Mouse (Mus musculus): ENCODE results near the gene Nfrkb. TPM values are rescaled to one million over a fixed set of nuclear protein-coding genes. Genes with fewer than 3 reads are reported as not detected.
A peak's percentile ranks its signal among the peaks of the same experiment; 100 is the strongest.

Nfrkb gene
- polyA plus RNA-seq, 1 experiment from 2014 or later = 22.2 TPM

DNA sequence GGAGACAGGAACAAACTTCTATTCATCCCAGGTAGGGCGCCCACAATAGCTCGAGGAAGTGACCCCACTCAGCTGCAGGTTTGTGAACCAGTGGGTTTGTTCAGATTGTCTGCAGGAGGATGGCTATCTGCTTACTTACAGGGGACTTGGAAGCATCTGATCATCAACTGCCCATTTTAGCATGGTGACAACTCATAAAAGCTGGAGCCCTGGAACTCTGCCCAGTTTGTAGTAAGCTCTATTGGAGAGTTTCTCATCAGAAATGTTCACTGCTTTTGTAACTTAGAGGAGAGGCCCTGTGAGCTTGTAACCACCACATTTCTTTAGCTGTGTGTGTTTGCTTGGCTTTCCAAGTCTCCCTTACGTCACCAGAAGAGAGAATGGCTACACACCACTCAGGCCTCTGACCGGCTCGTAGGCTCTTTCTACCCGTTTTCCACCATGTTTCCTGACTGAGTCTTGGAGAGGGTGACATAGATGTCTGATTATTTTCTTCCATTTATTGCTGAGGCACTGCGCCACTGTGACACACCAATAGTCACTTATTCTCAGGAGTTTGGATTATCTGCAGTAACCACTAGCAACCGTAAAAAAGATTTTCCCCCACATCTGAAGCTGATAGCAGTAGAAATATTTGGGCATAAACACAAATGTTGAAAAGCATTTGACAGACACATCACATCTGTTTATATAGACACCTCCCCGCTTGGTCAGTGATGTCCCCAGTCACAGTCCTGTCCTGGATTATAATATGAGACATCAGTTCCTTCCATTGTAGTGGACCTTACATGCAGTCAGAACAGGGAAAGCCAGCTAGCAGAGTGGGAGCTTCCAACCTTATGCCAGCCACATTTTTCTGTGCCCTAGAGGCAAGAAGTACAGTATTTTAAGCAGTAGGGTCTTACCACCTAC is 22.0 kb upstream of the Nfrkb start:
- no peak for DNase-seq (ENCODE audit: low spot score)
- Histone ChIP-seq H3K9ac (ENCODE audit: low read length) (no peak overlapping the region), H3K27ac (replicated peaks; ENCODE audit: low read depth, low read length) (no peak overlapping the region), H3K4me2 (ENCODE audit: low read depth, severe bottlenecking) (no peak overlapping the region), H3K36me3 (ENCODE audit: control insufficient read depth, insufficient read depth, low read length) (peaks cover 4% of the 10 kb centered on the region; the same call in 1 of the 2 replicates), H3K9me3 (ENCODE audit: control insufficient read depth, low read length) (no peaks in the 10 kb centered on the region), H3K27me3 (ENCODE audit: control insufficient read depth, insufficient read depth, low read length) (no peaks in the 10 kb centered on the region), H3K4me1 (ENCODE audit: control insufficient read depth, insufficient read depth, low read length) (no peaks in the 10 kb centered on the region), H3K4me3 (ENCODE audit: low read depth, low read length) (no peak overlapping the region)
- 93% methylated on average over 9 of the region's 9 CpGs for WGBS
- ATAC-seq (ENCODE audit: insufficient number of reproducible peaks, low FRiP score, low TSS enrichment, low read depth) = no peak

DNA sequence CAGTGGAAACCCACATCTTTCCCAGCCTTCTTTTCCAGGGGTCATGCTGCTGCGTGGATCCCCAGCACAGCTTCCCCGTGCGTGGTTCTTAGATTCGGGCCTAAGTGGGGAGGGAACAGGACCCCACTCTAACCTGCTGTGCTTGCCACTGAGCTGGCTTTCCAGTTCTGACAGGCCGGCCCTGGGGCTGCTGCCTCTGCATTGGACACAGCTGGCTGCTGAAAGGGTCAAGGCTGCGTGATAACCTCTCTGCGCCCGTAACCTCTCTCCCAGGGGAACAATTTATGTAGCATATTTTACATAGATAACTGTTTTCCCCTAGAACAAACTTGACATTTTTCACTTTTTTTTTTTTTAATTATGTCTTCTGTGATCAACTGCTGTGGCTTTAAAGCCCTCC is 20.9 kb upstream of the Nfrkb start:
- 85% methylated on average over 8 of the region's 8 CpGs for WGBS
- no peak for ATAC-seq (ENCODE audit: insufficient number of reproducible peaks, low FRiP score, low TSS enrichment, low read depth)
- Histone ChIP-seq H3K9me3 (ENCODE audit: control insufficient read depth, low read length) (no peaks in the 10 kb centered on the region), H3K9ac (ENCODE audit: low read length) (no peak overlapping the region), H3K27me3 (ENCODE audit: control insufficient read depth, insufficient read depth, low read length) (no peaks in the 10 kb centered on the region), H3K4me2 (ENCODE audit: low read depth, severe bottlenecking) (no peak overlapping the region), H3K4me3 (ENCODE audit: low read depth, low read length) (no peak overlapping the region), H3K4me1 (ENCODE audit: control insufficient read depth, insufficient read depth, low read length) (no peaks in the 10 kb centered on the region), H3K27ac (replicated peaks; ENCODE audit: low read depth, low read length) (no peak overlapping the region), H3K36me3 (ENCODE audit: control insufficient read depth, insufficient read depth, low read length) (peaks cover 3% of the 10 kb centered on the region; the same call in 1 of the 2 replicates)
- DNase-seq (ENCODE audit: low spot score) = no peak

GRCm38 (mm10) chr9:31371740-31372139 is 14.3 kb upstream of the Nfrkb start:
- Histone ChIP-seq H3K4me3 (ENCODE audit: low read depth, low read length) (no peak overlapping the region), H3K9me3 (ENCODE audit: control insufficient read depth, low read length) (no peaks in the 10 kb centered on the region), H3K9ac (ENCODE audit: low read length) (no peak overlapping the region), H3K27me3 (ENCODE audit: control insufficient read depth, insufficient read depth, low read length) (no peaks in the 10 kb centered on the region), H3K27ac (replicated peaks; ENCODE audit: low read depth, low read length) (no peak overlapping the region), H3K4me2 (ENCODE audit: low read depth, severe bottlenecking) (no peak overlapping the region), H3K4me1 (ENCODE audit: control insufficient read depth, insufficient read depth, low read length) (no peaks in the 10 kb centered on the region), H3K36me3 (ENCODE audit: control insufficient read depth, insufficient read depth, low read length) (peaks cover 2% of the 10 kb centered on the region; the same call in 1 of the 2 replicates)
- ATAC-seq (ENCODE audit: insufficient number of reproducible peaks, low FRiP score, low TSS enrichment, low read depth) = no peak
- WGBS = 92% methylated on average over 3 of the region's 3 CpGs
- no peak for DNase-seq (ENCODE audit: low spot score)

DNA sequence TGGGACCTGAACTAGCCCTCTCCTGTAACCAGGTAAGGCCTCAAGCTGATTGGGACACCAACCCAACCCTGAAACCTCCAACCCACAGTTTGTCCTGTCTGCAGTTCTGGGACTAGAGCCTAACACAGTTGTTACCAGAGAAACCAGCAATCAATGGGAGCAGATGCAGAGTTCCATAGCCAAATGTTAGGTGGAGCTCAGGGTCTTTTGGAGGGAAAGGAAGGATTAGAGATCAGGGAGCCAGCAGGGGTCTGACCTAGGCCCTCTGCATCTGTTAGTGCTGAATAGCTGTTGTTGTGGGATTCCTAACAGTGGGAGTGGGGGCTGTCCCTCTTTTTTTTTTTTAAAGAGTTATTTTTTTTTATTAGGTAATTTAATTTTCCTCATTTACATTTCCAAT is 9.3 kb upstream of the Nfrkb start:
- H3K4me1 ChIP-seq (ENCODE audit: control insufficient read depth, insufficient read depth, low read length) = no peaks in the 10 kb centered on the region
- peaks cover 4% of the 10 kb centered on the region; the same call in 1 of the 2 replicates for H3K36me3 ChIP-seq (ENCODE audit: control insufficient read depth, insufficient read depth, low read length)
- ATAC-seq (ENCODE audit: insufficient number of reproducible peaks, low FRiP score, low TSS enrichment, low read depth) (no peak), DNase-seq (ENCODE audit: low spot score) (no peak)
- H3K4me3 ChIP-seq (ENCODE audit: low read depth, low read length) = no peak overlapping the region
- H3K27me3 ChIP-seq (ENCODE audit: control insufficient read depth, insufficient read depth, low read length) = no peaks in the 10 kb centered on the region
- no peak overlapping the region for H3K27ac ChIP-seq (replicated peaks; ENCODE audit: low read depth, low read length)
- no peak overlapping the region for H3K9ac ChIP-seq (ENCODE audit: low read length)
- no peak overlapping the region for H3K4me2 ChIP-seq (ENCODE audit: low read depth, severe bottlenecking)
- no peaks in the 10 kb centered on the region for H3K9me3 ChIP-seq (ENCODE audit: control insufficient read depth, low read length)

DNA sequence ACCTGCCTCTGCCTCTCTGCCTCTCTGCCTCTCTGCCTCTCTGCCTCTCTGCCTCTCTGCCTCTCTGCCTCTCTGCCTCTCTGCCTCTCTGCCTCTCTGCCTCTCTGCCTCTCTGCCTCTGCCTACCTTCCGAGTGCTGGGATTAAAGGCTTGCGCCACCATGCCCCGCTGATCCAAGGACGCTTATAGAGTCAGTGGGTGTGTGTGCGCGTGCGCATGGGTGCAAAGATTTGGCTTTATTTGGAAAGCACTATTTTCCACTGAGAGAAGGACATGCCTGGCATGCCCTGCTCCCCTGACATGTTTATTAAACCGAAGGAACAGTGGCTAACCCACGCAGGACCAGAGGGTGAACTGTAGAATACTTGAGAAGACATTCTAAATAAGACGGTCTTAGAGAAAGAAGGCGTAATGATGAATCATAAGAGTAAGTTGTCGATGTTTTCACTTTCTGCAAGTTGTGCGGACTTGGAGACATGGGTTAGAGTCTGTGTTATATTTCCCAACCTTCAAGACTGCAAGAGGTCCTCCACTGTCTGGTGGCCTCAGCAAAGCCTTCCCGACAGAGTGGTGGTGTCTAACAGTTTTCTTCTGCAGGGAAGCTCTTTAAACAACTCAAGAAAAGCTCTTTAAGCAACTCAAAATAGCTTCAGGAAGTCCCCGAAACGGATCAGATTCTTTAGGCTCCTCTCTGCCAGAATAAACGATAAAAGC is 1.0 kb upstream of the Nfrkb start:
- H3K4me1 ChIP-seq (ENCODE audit: control insufficient read depth, insufficient read depth, low read length) = peaks cover 5% of the 10 kb centered on the region
- H3K27ac ChIP-seq (replicated peaks; ENCODE audit: low read depth, low read length) = no peak overlapping the region
- no peaks in the 10 kb centered on the region for H3K36me3 ChIP-seq (ENCODE audit: control insufficient read depth, insufficient read depth, low read length)
- WGBS = 84% methylated on average over 17 of the region's 17 CpGs
- no peak overlapping the region for H3K4me3 ChIP-seq (ENCODE audit: low read depth, low read length)
- H3K9ac ChIP-seq (ENCODE audit: low read length) = peak overlapping the region; percentile 8; the same call in 1 of the 2 replicates
- no peak for ATAC-seq (ENCODE audit: insufficient number of reproducible peaks, low FRiP score, low TSS enrichment, low read depth)
- H3K27me3 ChIP-seq (ENCODE audit: control insufficient read depth, insufficient read depth, low read length) = no peaks in the 10 kb centered on the region
- no peak for DNase-seq (ENCODE audit: low spot score)
- peak overlapping the region; percentile 75; the same call in 1 of the 2 replicates for H3K4me2 ChIP-seq (ENCODE audit: low read depth, severe bottlenecking)
- H3K9me3 ChIP-seq (ENCODE audit: control insufficient read depth, low read length) = no peaks in the 10 kb centered on the region

DNA sequence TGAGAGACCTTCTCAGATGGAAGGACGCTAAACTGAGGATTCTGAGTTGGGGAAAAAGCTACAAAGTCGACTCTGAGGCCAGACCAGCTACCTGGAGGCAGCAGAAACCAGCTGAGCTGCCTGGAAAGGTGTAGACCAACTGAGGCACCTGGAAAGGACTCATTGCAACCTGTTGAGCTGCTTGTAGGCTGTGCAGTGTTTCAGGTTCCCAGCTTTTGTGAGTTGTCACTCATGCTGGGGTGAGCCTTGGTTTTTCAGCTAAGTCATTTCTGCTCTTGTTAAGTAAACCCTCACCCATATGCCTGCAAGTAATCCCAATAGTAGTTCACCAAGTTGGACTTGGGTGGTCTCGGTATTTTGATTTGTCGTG is 507 bp upstream of the Nfrkb start:
- DNase-seq (ENCODE audit: low spot score) (no peak), ATAC-seq (ENCODE audit: insufficient number of reproducible peaks, low FRiP score, low TSS enrichment, low read depth) (no peak; the same call in 1 of the 2 replicates)
- H3K36me3 ChIP-seq (ENCODE audit: control insufficient read depth, insufficient read depth, low read length) = no peaks in the 10 kb centered on the region
- H3K4me3 ChIP-seq (ENCODE audit: low read depth, low read length) = peak overlapping the region; percentile 89
- no peaks in the 10 kb centered on the region for H3K9me3 ChIP-seq (ENCODE audit: control insufficient read depth, low read length)
- H3K27me3 ChIP-seq (ENCODE audit: control insufficient read depth, insufficient read depth, low read length) = no peaks in the 10 kb centered on the region
- peak overlapping the region; percentile 75 for H3K4me2 ChIP-seq (ENCODE audit: low read depth, severe bottlenecking)
- peaks cover 5% of the 10 kb centered on the region for H3K4me1 ChIP-seq (ENCODE audit: control insufficient read depth, insufficient read depth, low read length)
- WGBS = 24% methylated on average over 4 of the region's 4 CpGs
- H3K9ac ChIP-seq (ENCODE audit: low read length) = peak overlapping the region; percentile 81; the same call in 1 of the 2 replicates
- no peak overlapping the region for H3K27ac ChIP-seq (replicated peaks; ENCODE audit: low read depth, low read length)

GRCm38 (mm10) chr9:31386368-31387180 is 582 bp downstream of the Nfrkb start:
- Histone ChIP-seq H3K27ac (replicated peaks; ENCODE audit: low read depth, low read length) (no peak overlapping the region), H3K36me3 (ENCODE audit: control insufficient read depth, insufficient read depth, low read length) (peaks cover 2% of the 10 kb centered on the region; the same call in 1 of the 2 replicates), H3K27me3 (ENCODE audit: control insufficient read depth, insufficient read depth, low read length) (no peaks in the 10 kb centered on the region), H3K9ac (ENCODE audit: low read length) (peak overlapping the region; percentile 81), H3K4me1 (ENCODE audit: control insufficient read depth, insufficient read depth, low read length) (peaks cover 5% of the 10 kb centered on the region), H3K9me3 (ENCODE audit: control insufficient read depth, low read length) (no peaks in the 10 kb centered on the region), H3K4me2 (ENCODE audit: low read depth, severe bottlenecking) (peak overlapping the region; percentile 75), H3K4me3 (ENCODE audit: low read depth, low read length) (peak overlapping the region; percentile 89)
- 12% methylated on average over 43 of the region's 44 CpGs for WGBS
- ATAC-seq (ENCODE audit: insufficient number of reproducible peaks, low FRiP score, low TSS enrichment, low read depth) = peak; percentile 69; the same call in 1 of the 2 replicates
- no peak for DNase-seq (ENCODE audit: low spot score)

- peaks cover 5% of the 10 kb centered on the region; the same call in 1 of the 2 replicates for H3K36me3 ChIP-seq (ENCODE audit: control insufficient read depth, insufficient read depth, low read length)
- no peaks in the 10 kb centered on the region for H3K9me3 ChIP-seq (ENCODE audit: control insufficient read depth, low read length)
- 93% methylated on average over 5 of the region's 5 CpGs for WGBS
- ATAC-seq (ENCODE audit: insufficient number of reproducible peaks, low FRiP score, low TSS enrichment, low read depth) (no peak), DNase-seq (ENCODE audit: low spot score) (no peak)
- H3K4me2 ChIP-seq (ENCODE audit: low read depth, severe bottlenecking) = peak overlapping the region; percentile 75
- H3K27me3 ChIP-seq (ENCODE audit: control insufficient read depth, insufficient read depth, low read length) = no peaks in the 10 kb centered on the region
- peak overlapping the region; percentile 89; the same call in 1 of the 2 replicates for H3K4me3 ChIP-seq (ENCODE audit: low read depth, low read length)
- H3K27ac ChIP-seq (replicated peaks; ENCODE audit: low read depth, low read length) = no peak overlapping the region
- no peak overlapping the region for H3K9ac ChIP-seq (ENCODE audit: low read length)
- peaks cover 5% of the 10 kb centered on the region for H3K4me1 ChIP-seq (ENCODE audit: control insufficient read depth, insufficient read depth, low read length)
Measured at GRCm38 (mm10) chr9:31387206-31387605, 1.2 kb downstream of the Nfrkb start.
